Mouse (Mus musculus): ENCODE data around the gene Gm8229.
"Not testable (repeated sequence)": the region's sequence is repeated elsewhere in the genome, so short reads cannot be mapped to it uniquely, and the experiment has no call there.

The Gm8229 gene

DNA sequence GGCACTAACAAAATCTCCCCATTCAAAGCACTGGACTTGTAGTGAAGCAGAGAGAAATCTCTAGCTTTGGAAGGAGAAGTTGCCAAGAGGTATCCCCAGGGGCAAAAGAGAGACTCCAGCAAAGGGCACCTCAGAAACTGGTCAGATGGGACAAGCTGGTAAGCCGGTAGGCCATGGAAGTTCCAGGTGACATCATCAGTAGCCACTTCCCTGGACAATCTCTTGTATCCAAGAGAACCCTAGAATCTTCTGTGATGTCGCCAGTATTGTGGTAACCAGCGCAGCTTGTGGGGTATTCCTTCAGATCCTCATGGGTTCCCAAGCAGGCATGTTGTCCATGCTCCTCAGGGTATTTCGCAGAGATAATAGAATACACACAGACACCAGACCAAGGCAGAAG, at the start of gene Gm8229:
Gene Gm8229, plus strand, starts transcription at position 301 of the 400 bp plus-strand sequence.
- not testable (repeated sequence) for DNase-seq (ENCODE audit: low spot score)

DNA sequence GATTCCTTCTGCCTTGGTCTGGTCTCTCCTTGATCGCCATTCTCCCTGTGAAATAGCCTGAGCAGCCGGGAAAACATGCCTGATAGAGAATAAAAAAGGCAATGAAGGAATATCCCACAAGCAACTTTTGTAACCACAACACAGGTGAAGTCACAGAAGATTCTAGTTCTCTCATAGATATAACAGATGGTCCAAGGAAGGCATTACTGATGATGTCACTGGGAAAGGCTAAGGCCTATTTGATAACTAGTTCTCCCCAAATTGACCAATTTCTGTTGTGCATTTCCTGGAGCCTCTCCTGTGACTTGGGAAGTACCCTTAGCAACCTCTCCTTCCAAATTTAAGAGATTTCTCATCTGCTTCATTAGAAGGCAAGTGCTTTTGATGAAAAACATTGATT, 26.7 kb upstream of the Gm8229 start, which contains the start of gene Gm5930:
Gene Gm5930, minus strand, starts transcription at position 101 of the 400 bp plus-strand sequence.
- DNase-seq (ENCODE audit: low spot score), result not testable (repeated sequence)

DNA sequence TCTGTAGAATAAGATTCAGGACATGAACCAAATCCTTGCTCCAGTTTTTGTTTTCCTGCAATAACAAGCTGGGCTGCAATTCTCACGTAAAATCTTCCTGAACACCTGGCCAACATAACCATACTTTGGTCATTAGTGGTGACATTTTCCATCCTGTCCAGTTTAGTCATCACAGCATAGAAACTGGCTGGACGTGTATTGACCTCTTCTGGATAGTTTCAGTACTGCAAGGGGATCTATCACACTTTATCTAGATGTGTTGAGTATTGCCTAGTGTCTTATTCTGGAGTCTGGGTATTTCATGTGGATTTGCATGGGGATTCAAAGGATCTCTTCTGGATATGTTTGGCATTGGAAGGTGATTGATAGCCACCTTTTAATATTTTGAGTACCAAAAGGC, 3.7 kb upstream of the Gm8229 start:
- DNase-seq (ENCODE audit: low spot score), result not testable (repeated sequence)

GRCm38 (mm10) chr14:44362301-44362700, 2.9 kb upstream of the Gm8229 start:
- not testable (repeated sequence) for DNase-seq (ENCODE audit: low spot score)

- not testable (repeated sequence) for DNase-seq (ENCODE audit: low spot score)
Observed at GRCm38 (mm10) chr14:44384233-44384632, 19.1 kb downstream of the Gm8229 start.

GRCm38 (mm10) chr14:44410588-44410987, 45.4 kb downstream of the Gm8229 start, which contains the start of gene Gm3371:
TSS of gene Gm3371 (minus strand) at chr14:44410688.
- DNase-seq (ENCODE audit: low spot score), result not testable (repeated sequence)
